Mouse (Mus musculus): ENCODE results near the gene Glp2r.

Glp2r gene

DNA sequence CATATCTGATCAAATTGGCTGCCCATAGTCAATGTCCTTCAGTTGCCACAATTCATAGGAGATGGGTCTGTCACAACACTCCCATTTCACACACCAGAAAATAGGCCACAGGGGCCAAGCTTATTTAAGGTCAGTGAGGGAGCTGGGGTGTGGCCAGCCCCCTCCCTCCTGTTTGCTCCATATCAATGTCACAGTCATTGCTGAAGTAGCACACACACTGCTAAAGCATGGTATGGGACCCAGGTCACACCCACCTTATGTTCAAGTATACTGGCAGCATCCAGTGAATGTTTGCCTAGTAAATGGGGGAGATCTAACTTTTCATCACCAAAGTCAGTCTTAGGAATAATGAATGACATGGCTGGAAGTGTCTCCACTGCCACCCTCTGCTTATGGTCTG is 42.2 kb downstream of the Glp2r start:
- in situ Hi-C loops (cut with MboI, MseI), result no loop called here

DNA sequence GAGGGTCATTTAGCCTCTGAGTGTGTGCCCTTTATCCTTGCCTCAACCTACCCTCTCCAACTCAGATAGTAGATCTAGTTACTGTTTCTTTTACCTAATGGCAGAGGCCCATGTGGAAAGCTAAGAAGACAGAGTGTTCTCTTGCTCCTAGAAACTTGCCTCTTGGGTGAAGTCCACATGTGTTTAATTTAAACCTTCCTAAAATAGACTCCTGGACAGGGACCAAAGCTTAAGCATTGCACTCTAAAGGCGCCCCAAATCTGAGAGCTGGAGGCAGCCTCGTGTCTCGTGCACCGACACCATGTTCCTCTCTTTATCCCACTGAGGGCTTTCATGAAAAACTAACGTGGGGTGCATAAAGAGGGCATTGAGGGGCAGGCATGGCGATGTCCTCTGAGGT is 43.9 kb downstream of the Glp2r start:
- in situ Hi-C loops (cut with MboI, MseI), result no loop called here

DNA sequence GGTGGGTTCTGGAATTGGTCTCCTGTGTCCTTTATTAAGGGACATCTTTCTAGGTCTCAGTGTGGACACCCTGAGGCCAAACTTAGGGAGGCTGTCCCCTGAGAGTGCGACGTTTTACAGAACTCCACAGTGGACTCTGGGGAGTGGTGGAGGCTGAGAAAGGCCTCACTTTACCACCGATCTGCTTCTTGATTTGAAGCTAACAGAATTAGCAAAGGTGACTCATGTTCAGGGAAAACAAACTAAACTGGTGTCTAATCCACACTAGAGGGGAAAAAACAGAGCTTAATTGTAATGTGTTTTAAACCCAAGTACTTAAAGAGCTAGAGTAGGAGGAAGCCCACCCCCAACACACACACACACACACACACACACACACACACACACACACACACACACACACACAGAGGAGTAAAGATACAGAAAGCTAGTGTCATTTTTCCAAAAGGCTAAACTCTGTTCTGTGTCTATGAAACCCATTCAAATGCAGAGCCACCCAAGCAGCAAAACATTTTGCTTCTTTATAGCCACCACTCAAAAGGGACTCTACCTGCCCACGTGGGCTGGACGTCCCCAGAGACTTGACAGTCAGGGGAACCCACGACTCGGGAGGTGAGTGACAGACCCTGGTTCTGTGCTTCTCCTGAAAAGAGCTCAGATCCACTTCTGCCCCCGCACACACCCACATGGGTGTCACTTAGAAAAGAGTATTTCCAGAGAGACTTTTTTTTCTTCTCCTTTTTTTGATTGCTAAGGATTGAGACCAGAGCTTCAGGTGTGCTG is 47.5 kb downstream of the Glp2r start:
- in situ Hi-C loops (cut with MboI, MseI), result no loop called here

DNA sequence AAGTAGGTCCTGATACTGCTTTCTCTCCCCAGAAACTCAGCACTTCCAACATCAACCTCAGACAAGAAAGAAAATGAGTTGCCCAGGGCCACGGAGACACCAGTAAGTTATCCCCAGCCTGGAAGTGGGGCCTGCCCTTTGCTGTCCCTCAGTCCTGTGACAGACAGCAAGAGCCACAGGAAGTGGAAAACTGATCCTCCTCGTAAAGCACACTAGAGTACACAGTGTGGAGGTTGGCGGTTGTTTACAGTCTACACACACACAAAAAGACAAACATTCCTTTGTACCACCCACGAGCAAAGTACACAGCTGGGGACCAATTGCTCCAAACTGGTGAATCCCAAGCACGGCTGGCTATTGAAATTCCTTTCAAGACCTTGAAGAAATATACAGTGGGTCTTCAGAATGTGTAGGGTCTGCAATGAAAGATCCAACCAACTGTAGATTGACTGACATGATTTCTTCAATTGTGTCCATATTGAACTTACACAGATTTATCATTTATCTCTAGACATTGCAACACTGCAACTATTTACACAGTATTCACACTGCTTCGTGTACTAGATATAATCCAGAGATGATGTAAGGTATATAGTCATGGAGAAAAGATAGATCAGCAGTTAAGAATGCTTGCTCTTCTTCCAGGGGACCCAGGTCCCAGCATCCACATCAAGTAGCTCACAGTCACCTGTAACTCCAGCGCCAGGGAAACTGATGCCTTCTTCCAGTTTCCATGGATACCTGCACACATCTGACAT is 48.4 kb downstream of the Glp2r start:
- in situ Hi-C loops (cut with MboI, MseI), result no loop called here

DNA sequence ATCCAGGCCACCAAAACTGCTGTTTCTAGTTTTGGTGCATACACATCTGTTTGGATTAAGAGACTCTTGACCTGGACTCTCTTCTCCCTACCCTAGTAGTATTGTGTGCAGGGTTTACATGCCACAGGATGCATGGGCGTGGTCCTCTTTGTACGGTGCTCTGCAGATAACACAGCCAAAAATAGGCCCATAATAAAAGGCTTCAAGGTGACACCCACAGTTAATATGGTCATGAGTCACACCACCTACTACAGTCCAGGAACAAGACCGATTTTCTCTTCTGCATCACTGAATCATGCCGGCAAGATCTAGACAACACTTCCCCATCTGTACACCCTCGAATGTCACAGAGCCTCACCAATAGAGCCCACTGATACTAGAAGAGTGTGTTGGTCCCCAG is 49.5 kb downstream of the Glp2r start:
- in situ Hi-C loops (cut with MboI, MseI), result no loop called here

DNA sequence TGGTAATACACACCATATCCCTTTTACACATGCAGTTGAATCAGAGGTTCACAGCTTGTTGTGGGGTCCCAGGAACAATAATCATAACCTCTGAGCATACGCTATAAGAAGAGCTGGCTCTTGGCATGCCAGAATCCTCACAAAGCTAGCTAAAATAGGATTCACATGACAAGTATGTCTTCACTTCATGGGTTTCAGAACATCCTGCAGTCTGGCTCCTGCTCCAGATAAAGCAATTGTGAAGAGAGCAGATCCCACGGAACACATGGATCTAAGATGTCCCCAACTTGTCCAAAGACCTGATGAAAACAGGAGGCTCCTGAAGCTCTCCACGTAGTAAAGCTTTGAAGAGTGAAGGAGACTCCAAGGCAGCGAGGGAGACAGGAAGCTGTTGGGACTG is 55.6 kb downstream of the Glp2r start:
- in situ Hi-C loops (cut with MboI, MseI), result loop anchor here in 1 of 2 experiments (10.0 kb wide), 1 partner anchor 961 kb away; no protein-coding TSS in a partner anchor

DNA sequence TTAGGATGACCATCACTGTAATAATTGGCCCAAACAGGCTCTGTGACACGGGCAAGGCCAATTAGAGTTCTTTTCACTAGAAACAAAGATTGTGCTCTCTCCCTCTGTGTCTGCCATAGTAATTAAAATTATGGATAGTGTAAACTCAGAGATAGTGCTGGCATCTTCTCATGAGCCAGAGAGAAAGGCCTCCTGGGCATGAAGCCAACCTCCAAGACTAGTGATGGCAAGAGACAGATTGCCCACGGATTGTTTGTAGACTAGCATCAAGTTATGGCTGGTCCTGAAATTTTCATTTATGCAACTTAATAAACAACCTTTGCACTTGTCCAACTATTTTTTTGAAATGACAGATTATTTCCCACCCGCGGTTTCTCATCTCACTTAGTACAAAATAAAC is 58.0 kb downstream of the Glp2r start:
- in situ Hi-C loops (cut with MboI, MseI), result loop anchor here in 1 of 2 experiments (10.0 kb wide), 1 partner anchor 958 kb away; no protein-coding TSS in a partner anchor

DNA sequence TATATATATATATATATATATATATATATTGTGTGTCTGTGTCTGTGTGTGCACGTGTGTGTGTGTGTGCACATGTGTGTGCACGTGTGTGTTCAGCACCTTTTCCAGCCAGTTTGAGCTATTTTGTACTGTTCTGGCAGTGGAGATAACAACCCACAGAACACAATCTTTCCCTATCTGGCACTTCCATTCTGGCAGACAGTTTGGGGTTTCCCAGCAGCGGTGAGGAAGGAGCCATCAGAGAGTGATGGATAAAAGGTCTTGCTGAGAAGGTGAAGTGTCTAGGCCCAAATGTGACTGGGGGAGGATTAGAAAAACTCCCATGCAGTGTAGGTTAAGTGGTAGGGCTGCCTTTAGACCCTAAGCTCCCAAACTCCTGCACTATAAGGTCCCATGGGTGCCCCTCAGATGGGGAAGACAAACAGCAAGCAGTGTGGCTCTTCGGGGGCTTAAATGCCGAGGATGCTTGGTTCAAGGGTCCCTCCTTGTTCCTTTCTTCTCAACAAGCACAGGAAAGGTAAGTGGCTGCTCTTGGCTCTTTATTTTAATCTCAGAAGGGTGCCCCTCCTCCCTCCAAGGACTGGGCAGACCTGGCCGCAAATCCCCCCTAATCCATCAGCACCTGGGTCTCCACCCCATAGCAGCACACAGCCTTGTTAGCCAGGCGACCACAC is 76.1 kb downstream of the Glp2r start, which contains the start of gene Rcvrn:
Gene Rcvrn (plus strand): TSS at position 624 of the 674 bp plus-strand sequence.
- in situ Hi-C loops (cut with MboI, MseI), result loop anchor here in 1 of 2 experiments (25.0 kb wide), 1 partner anchor 583 kb away; no protein-coding TSS in a partner anchor

DNA sequence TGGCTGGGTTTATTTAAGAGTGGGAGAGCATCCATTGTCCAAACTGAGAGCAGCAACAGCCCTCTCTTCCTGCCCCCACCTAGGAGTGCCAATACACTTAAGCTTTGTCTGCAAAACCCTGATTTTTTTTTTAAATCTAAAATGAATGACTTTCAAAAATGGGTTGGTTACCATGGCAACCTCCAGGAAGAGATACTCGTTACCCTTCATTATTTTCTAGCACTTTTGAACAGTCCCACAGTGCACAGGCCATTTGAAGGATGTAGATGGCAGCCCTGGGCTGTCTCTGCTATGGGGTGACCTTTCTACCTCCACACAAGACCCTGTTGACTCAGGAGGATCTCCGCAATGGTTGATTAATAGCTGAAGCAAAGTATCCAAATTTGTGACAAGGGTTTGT is 84.8 kb downstream of the Glp2r start:
- in situ Hi-C loops (cut with MboI, MseI), result loop anchor here (10.0 to 25.0 kb wide), 2 partner anchors 431 to 574 kb away; no protein-coding TSS in a partner anchor

DNA sequence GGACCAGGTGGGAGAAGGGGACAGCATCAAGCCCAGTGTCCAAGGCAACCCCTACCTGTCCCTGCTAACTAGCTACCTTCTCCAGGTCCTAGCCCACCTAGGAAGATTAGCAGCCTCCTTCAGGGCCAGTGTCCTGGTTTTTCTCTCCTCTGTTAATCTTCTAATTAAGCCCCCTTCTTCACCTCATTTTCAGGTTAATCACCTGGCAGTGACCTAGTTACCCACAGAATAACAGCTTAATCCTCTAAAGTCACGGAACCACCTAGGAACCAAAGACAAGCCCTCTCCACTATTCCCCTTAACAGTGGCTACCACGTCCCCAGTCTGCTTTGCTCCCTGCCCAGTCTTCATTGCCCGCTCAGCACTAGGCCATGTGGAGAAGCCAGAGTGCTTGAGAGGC is 89.1 kb downstream of the Glp2r start:
- in situ Hi-C loops (cut with MboI, MseI), result loop anchor here (5.0 to 25.0 kb wide), 3 partner anchors 90 to 570 kb away; no protein-coding TSS in a partner anchor

DNA sequence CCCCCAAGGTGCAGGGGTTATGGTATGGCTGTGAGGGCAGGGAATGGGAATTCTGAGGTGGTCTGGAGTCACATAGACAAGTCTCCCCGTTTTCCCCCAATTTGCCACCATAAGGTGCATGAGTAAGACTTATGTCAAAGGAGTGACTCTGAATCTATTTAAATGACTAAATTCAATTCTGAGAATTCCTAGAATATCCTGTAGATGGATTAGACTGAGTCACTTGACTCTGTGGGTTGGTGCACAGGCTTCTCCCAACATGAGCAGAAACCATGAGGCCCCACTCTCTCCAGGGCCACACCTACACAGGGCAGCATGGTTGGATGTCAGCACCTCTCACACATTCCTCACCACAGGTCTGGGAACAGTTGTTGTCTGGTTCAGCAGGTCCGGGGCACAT is 91.0 kb downstream of the Glp2r start:
- in situ Hi-C loops (cut with MboI, MseI), result loop anchor here (5.0 to 25.0 kb wide), 3 partner anchors 88 to 568 kb away; no protein-coding TSS in a partner anchor

DNA sequence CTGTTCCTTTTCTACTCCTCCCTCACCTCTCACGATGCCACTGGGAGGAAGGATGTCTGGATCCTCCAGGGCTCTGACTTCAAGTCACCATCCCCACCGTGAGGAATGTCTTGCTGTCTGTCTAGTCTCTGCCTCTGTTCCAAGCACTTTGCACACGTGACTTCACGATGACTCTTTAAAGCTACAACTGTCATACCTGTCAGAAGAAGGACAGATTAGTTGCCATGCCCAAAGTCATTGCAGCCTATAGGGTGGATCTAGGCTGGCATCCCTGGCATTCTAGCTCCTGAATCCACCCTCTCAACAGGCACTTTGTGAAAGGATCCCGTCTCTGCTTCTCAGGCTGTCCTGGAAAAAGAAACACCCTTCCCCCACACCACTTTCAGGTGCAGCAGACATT is 91.7 kb downstream of the Glp2r start:
- in situ Hi-C loops (cut with MboI, MseI), result loop anchor here in 1 of 2 experiments (25.0 kb wide), 1 partner anchor 567 kb away; no protein-coding TSS in a partner anchor

DNA sequence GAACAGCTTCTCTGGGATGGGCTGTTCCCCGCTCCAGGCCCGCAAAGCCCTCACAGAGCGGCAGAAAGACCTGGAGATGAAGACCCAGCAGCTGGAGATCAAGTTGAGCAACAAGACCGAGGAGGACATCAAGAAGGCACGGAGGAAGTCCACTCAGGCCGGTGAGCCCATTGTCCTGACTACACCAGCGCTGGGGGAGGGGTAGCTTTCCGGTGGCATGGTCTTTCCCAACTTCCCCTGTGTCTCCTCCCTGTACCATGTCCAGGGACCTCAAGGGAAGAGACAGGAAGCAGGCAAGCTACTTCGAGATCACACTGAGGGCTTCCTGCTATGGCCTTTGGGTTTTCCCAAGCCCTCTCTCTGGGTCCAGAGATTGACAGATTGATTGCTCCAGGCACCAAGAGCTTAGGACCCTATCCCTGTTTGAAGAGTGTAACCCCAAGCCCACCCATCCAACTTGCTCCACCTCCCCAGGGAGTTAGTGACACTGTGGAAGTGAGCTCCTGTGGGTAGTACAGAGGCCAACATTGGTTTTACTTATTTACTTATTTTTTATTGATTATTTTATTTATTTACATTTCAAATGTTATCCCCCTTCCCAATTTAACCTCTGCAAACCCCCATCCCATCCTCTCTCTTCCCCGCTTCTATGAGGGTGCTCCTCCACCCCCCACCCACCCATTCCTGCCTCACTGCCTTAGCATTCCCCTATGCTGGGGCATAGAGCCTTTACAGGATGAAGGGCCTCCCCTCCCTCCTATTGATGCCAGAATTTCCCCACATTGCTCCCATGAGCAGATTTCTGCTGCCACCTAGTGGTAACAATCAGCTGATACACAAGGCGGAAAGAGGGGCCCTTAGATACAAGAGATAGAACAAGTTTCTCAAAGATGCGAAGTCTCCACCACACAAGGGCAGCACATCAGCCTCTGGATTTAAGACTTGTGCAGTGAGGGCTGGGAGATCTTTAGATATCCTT is 95.1 kb downstream of the Glp2r start:
- in situ Hi-C loops (cut with MboI, MseI), result loop anchor here in 1 of 2 experiments (25.0 kb wide), 1 partner anchor 564 kb away; no protein-coding TSS in a partner anchor

DNA sequence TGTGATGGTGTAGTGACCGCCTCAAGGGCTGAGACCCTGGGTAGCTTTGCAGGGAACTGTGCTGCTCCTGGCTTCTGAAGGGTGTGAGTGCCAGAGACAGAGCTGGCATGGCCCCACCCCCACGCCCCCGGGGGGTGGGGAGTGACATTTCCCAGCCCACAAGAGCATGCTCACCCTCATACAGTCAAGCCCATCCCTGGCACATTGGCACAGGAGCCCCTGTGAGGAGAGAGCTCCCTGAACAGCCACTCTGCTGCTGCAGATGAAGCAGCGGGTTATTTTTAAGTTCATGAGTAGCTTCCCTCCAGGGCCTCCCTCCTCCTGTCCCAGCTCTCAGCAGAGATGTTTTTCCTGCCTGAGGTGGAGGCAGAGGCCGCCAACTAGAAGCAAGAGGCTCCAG is 98.8 kb downstream of the Glp2r start:
- in situ Hi-C loops (cut with MboI, MseI), result no loop called here

DNA sequence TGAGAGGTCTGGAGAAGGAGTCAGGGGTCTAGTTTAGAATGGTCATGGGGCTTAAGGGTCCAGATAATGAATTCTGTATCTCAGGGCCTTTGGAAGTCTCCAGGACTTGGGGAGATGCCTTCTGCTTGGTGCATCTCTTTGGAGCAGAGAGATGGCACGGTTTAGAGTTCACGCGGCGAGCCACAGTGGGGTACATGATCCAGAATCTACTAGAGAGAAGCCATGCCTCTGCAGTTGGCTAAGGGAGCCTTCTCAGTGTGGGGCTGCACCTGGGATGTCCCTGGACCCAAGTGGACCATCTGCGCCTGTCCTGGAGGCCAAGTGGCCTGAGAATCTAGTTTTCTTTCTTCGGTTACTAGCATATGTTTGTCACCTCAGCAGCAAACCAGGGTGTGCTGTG is 100.9 kb downstream of the Glp2r start:
- in situ Hi-C loops (cut with MboI, MseI), result no loop called here

DNA sequence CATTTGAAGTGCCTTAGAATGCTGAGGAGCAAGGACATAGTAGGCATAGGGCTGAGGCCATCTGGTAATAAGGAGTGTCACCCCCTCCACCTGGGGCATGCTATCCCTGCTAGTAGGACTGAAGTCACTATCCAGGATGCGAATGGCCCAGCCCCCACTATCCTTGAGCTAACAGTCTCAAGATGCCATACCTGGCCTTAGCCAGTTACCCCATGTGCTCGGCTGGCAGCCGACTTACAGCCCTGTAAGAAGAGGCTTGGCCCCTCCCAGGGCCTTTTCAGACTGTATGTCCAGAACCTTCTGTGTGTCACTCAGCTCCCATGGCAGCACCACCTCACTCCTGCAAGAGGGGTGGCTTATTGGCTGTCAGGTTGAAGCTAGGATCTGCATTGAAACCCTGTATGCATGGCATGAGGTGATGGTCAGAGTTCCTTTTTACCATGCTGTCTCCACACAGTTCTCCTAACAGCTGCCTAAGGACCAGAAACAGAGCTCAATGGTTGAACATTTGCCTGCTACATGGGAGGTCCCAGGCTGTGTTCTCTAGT is 102.4 kb downstream of the Glp2r start:
- in situ Hi-C loops (cut with MboI, MseI), result loop anchor here in 1 of 2 experiments (10.0 kb wide), 1 partner anchor 1276 kb away; no protein-coding TSS in a partner anchor

DNA sequence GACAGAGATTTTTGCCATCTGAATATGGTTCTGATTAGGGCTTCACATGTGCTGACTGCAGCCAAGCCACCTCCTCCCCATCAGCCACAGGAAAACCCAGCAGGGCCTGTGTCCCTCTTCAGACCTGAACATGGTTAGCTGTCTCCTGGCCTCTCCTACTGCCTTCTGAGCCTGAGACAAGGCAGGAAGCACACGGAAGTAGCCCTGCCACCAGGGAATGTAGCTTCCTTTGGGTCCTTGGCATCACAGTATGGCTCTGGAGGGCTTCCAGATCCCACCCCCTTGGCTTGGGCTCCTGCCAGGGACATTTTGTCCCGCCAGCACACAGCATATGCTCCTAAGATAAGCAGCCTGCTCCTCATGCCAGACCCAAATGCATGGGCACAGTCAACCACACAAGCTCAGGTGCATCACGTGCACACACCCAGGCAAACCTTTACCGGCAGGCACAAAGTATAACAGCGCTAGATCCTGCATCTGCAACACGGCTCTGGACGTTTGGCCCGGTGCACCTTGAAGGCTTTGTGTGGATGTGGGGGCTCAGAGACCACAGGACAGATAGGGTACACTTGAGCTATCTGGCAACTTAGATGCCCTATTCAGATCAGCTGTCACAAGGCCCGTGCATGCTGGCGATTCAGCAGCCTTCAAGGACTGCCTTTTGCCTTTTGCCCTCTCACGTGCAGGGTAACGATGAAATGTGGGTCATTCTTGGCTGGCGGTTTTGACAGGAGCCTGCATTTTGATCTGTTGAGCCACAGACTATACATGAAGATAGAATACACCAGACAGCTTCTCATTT is 103.2 kb downstream of the Glp2r start:
- in situ Hi-C loops (cut with MboI, MseI), result loop anchor here in 1 of 2 experiments (10.0 kb wide), 1 partner anchor 1277 kb away; no protein-coding TSS in a partner anchor

DNA sequence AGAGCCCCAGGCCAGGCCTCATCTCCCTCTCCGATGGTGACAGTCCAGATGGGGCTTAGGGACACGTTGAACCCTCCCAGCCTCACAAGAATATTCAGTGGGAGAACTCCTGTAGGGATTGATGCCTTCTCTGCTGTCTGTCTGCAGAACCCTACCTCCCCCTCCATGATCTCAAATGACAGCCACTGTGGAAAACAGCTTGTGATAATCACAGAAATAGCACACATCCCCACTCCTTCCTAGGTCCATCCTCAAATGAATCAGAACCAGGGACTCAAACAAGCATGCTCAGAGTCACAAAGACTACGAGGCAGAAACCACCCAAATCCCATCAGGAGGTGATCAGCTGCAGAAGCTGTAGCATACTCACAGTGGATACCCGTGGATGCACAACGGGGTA is 104.8 kb downstream of the Glp2r start:
- in situ Hi-C loops (cut with MboI, MseI), result loop anchor here in 1 of 2 experiments (10.0 kb wide), 1 partner anchor 1279 kb away; no protein-coding TSS in a partner anchor

DNA sequence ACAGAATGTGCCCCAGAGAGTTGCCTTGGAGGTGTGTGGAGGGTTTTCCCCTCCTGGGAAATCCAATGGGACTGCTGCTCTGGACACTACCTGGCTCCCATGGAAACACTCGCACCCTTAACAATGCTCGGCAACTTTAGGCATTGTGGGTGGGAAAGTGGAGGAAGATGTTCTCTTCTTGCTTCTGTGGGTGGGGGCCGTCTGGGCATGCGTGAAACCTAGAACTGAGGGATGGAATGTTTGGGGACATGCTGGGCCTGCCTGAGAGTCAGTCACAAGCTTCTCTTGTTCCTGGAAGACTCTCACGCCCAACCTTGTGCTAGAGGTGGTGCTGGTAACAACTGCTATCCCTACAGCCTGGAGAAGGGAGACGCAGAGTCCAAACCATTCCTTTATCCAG is 106.0 kb downstream of the Glp2r start:
- in situ Hi-C loops (cut with MboI, MseI), result loop anchor here in 1 of 2 experiments (10.0 kb wide), 1 partner anchor 1280 kb away; no protein-coding TSS in a partner anchor
